13 mouse cellular contexts compared by ENCODE assay signal in genomic region chr9:71898852-71899251, GRCm38 (mm10).
DNase-seq lines count a peak whose midpoint lies in the region; ATAC-seq lines count a peak whose summit lies in the region.
"Had no signal": no experiment of that assay in that cellular context is flagged by ENCODE, and none has a peak within 500 bp of the region (broad histone marks: within the 10 kb centered on the region; RNA-seq: fewer than 3 reads in every experiment).

No protein-coding gene starts in this region.

- H3K27me3 ChIP-seq in kidney, embryonic 14.5 days (ENCODE audit: control insufficient read depth, insufficient read depth, low read length), result no peaks in the 10 kb centered on the region
- H3K27me3 ChIP-seq in embryonic facial prominence, embryonic 12.5 days, result no peaks in the 10 kb centered on the region
- H3K27me3 ChIP-seq in midbrain, embryonic 12.5 days, result no peaks in the 10 kb centered on the region
- H3K27me3 ChIP-seq: lung, embryonic 15.5 days had no signal

- no peaks in the 10 kb centered on the region for H3K9me3 ChIP-seq in kidney, embryonic 14.5 days (ENCODE audit: control insufficient read depth, low read length)
- H3K9me3 ChIP-seq in embryonic facial prominence, embryonic 12.5 days, result no peaks in the 10 kb centered on the region
- H3K9me3 ChIP-seq in midbrain, embryonic 12.5 days, result no peaks in the 10 kb centered on the region
- H3K9me3 ChIP-seq: lung, embryonic 15.5 days had no signal

- no peak for DNase-seq in kidney, postnatal 4 days
- DNase-seq in NIH3T3 (ENCODE audit: low read depth), result peak; percentile 52
- no peak for DNase-seq in gastrocnemius, postnatal 10 days
- no peak for DNase-seq in frontal cortex, postnatal 25 days (ENCODE audit: low spot score in 2 of 2)
- DNase-seq: cerebellum, postnatal 25 days; heart, postnatal 10 days; kidney, adult 8-10 months; right cerebral cortex, postnatal 25 days had no signal

- 29% methylated on average over 5 of the region's 5 CpGs for WGBS in kidney, embryonic 14.5 days
- WGBS in embryonic facial prominence, embryonic 12.5 days, result 12% methylated on average over 5 of the region's 5 CpGs
- 5% methylated on average over 5 of the region's 5 CpGs for WGBS in midbrain, embryonic 12.5 days

- no peak overlapping the region for H3K4me3 ChIP-seq in kidney, embryonic 14.5 days (ENCODE audit: low read length)
- no peak overlapping the region for H3K4me3 ChIP-seq in embryonic facial prominence, embryonic 12.5 days
- H3K4me3 ChIP-seq in midbrain, embryonic 12.5 days, result no peak overlapping the region
- H3K4me3 ChIP-seq: lung, embryonic 15.5 days had no signal

- H3K4me2 ChIP-seq in kidney, embryonic 14.5 days (replicated peaks; ENCODE audit: low read depth, low read length), result no peak overlapping the region
- no peak overlapping the region for H3K4me2 ChIP-seq in embryonic facial prominence, embryonic 12.5 days (replicated peaks)
- H3K4me2 ChIP-seq in midbrain, embryonic 12.5 days (replicated peaks), result 0 out of 2 replicates have a peak overlapping the region, but pooled peaks have one; percentile 9
- H3K4me2 ChIP-seq: lung, embryonic 15.5 days had no signal

- peak overlapping the region; percentile 56; the same call in 1 of the 2 replicates for H3K27ac ChIP-seq in kidney, embryonic 14.5 days (ENCODE audit: low read depth, low read length)
- peak overlapping the region; percentile 12 for H3K27ac ChIP-seq in embryonic facial prominence, embryonic 12.5 days
- H3K27ac ChIP-seq in midbrain, embryonic 12.5 days (replicated peaks), result peak overlapping the region; percentile 88
- H3K27ac ChIP-seq: lung, embryonic 15.5 days had no signal

- peaks cover 4% of the 10 kb centered on the region; the same call in 1 of the 2 replicates for H3K4me1 ChIP-seq in kidney, embryonic 14.5 days (ENCODE audit: control insufficient read depth, insufficient read depth, low read length)
- H3K4me1 ChIP-seq in embryonic facial prominence, embryonic 12.5 days, result peaks cover 23% of the 10 kb centered on the region
- peaks cover 30% of the 10 kb centered on the region for H3K4me1 ChIP-seq in midbrain, embryonic 12.5 days

- no peak overlapping the region for H3K9ac ChIP-seq in kidney, embryonic 14.5 days (ENCODE audit: low read depth, low read length)
- no peak overlapping the region for H3K9ac ChIP-seq in embryonic facial prominence, embryonic 12.5 days
- H3K9ac ChIP-seq in midbrain, embryonic 12.5 days (replicated peaks), result no peak overlapping the region
- H3K9ac ChIP-seq: lung, embryonic 15.5 days had no signal

- no peaks in the 10 kb centered on the region for H3K36me3 ChIP-seq in kidney, embryonic 14.5 days (ENCODE audit: control insufficient read depth, insufficient read depth, low read length)
- no peaks in the 10 kb centered on the region for H3K36me3 ChIP-seq in embryonic facial prominence, embryonic 12.5 days
- no peaks in the 10 kb centered on the region for H3K36me3 ChIP-seq in midbrain, embryonic 12.5 days
- H3K36me3 ChIP-seq: lung, embryonic 15.5 days had no signal

- ATAC-seq in kidney, embryonic 14.5 days (ENCODE audit: low FRiP score, low TSS enrichment), result no peak
- no peak for ATAC-seq in embryonic facial prominence, embryonic 12.5 days (ENCODE audit: insufficient number of reproducible peaks, insufficient read depth, low FRiP score, low TSS enrichment)
- peak; percentile 27; the same call in 1 of the 2 replicates for ATAC-seq in midbrain, embryonic 12.5 days (ENCODE audit: low FRiP score, low read depth)
- no peak for ATAC-seq in granulocyte monocyte progenitor cell, adult 5-6 weeks (replicated peaks; ENCODE audit: poor library complexity, severe bottlenecking)

Comparison
In these comparisons a context has a peak if more than half of its experiments do, and no peak if none do; other contexts are left out.
1. H3K27ac ChIP-seq: peak in every context shown above with its lines; median percentile 88 in midbrain, embryonic 12.5 days; 56 in kidney, embryonic 14.5 days; 12 in embryonic facial prominence, embryonic 12.5 days.